9 mouse cellular contexts compared by ENCODE assay signal in the genomic region with DNA sequence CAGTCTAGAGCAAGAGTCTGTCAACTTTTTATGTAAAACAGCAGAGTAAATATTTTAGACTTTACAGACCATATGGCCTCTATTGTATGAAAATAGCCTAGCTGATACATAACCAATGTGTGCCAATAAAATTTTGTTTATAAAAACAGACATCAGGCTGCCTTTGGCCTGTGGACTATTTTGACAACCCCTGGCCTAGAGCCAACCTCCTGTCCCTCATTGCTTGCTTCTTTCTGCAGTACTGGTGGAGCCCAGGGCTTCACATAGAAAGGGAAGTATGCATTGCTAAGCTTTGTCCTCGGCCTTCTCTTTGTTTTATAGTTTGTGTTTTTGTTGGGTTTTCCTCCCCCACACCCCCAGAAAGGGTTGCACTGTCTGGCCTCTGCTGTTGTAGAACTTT. TPM values are rescaled to one million over a fixed set of nuclear protein-coding genes. Genes with fewer than 3 reads are reported as not detected.
DNase-seq lines count a peak whose midpoint lies in the region; ATAC-seq and TF ChIP-seq lines count a peak whose summit lies in the region.
"Had no signal": no experiment of that assay in that cellular context is flagged by ENCODE, and none has a peak within 500 bp of the region (broad histone marks: within the 10 kb centered on the region; RNA-seq: fewer than 3 reads in every experiment).

No protein-coding gene starts in this region.

- peak; percentile 10 for DNase-seq in ovary, postnatal 36 days (ENCODE audit: low spot score)
- DNase-seq in ovary, postnatal 10 days (ENCODE audit: low spot score), result no peak
- DNase-seq in liver, postnatal 0 days, result peak; percentile 41
- no peak for DNase-seq in midbrain, embryonic 10.5 days (ENCODE audit: low spot score)
- DNase-seq in layer of hippocampus, postnatal 36 days, result no peak

- no peak for ATAC-seq in heart, embryonic 15.5 days (replicated peaks; ENCODE audit: insufficient number of reproducible peaks, insufficient read depth, low FRiP score, low read depth)
- no peak for ATAC-seq in heart, embryonic 11.5 days (replicated peaks; ENCODE audit: insufficient number of reproducible peaks, low FRiP score, low TSS enrichment)
- ATAC-seq in liver, postnatal 0 days, result peak; percentile 17; the same call in 1 of the 2 replicates

- 35% methylated on average over 1 of the region's 1 CpGs for WGBS in heart, embryonic 15.5 days
- WGBS in heart, embryonic 11.5 days (ENCODE audit: insufficient replicate concordance), result 79% methylated on average over 1 of the region's 1 CpGs
- WGBS in liver, postnatal 0 days (ENCODE audit: insufficient replicate concordance), result 20% methylated on average over 1 of the region's 1 CpGs
- WGBS in midbrain, embryonic 10.5 days, result 72% methylated on average over 1 of the region's 1 CpGs

- H3K9me3 ChIP-seq in heart, embryonic 15.5 days (replicated peaks), result no peaks in the 10 kb centered on the region
- no peaks in the 10 kb centered on the region for H3K9me3 ChIP-seq in heart, embryonic 11.5 days (replicated peaks; ENCODE audit: control insufficient read depth, low read length)
- H3K9me3 ChIP-seq in liver, postnatal 0 days (ENCODE audit: low read length), result no peaks in the 10 kb centered on the region
- no peaks in the 10 kb centered on the region for H3K9me3 ChIP-seq in midbrain, embryonic 10.5 days (replicated peaks)
- H3K9me3 ChIP-seq: embryonic facial prominence, embryonic 15.5 days had no signal

- peak overlapping the region; percentile 13; the same call in 1 of the 2 replicates for H3K27ac ChIP-seq in heart, embryonic 15.5 days
- no peak overlapping the region for H3K27ac ChIP-seq in heart, embryonic 11.5 days (ENCODE audit: low read depth, low read length)
- H3K27ac ChIP-seq in liver, postnatal 0 days (ENCODE audit: low read depth), result peak overlapping the region; percentile 86
- H3K27ac ChIP-seq in midbrain, embryonic 10.5 days (replicated peaks), result no peak overlapping the region
- H3K27ac ChIP-seq: embryonic facial prominence, embryonic 15.5 days had no signal

- peaks cover 28% of the 10 kb centered on the region for H3K4me1 ChIP-seq in heart, embryonic 15.5 days (replicated peaks)
- H3K4me1 ChIP-seq in heart, embryonic 11.5 days (ENCODE audit: control insufficient read depth, insufficient read depth, low read length), result peaks cover 24% of the 10 kb centered on the region
- H3K4me1 ChIP-seq in liver, postnatal 0 days (ENCODE audit: insufficient read depth), result peaks cover 11% of the 10 kb centered on the region; the same call in 1 of the 2 replicates
- peaks cover 16% of the 10 kb centered on the region for H3K4me1 ChIP-seq in midbrain, embryonic 10.5 days

- no peak overlapping the region for H3K4me2 ChIP-seq in heart, embryonic 15.5 days
- no peak overlapping the region for H3K4me2 ChIP-seq in heart, embryonic 11.5 days
- no peak overlapping the region for H3K4me2 ChIP-seq in liver, postnatal 0 days (ENCODE audit: low read depth, low read length)
- H3K4me2 ChIP-seq: embryonic facial prominence, embryonic 15.5 days had no signal

- H3K4me3 ChIP-seq in heart, embryonic 15.5 days, result no peak overlapping the region
- H3K4me3 ChIP-seq in heart, embryonic 11.5 days (ENCODE audit: low read depth, low read length), result no peak overlapping the region
- H3K4me3 ChIP-seq in liver, postnatal 0 days (ENCODE audit: low read depth, low read length), result no peak overlapping the region
- no peak overlapping the region for H3K4me3 ChIP-seq in midbrain, embryonic 10.5 days
- H3K4me3 ChIP-seq: embryonic facial prominence, embryonic 15.5 days had no signal

- H3K36me3 ChIP-seq in heart, embryonic 15.5 days, result peaks cover 40% of the 10 kb centered on the region
- peaks cover 20% of the 10 kb centered on the region for H3K36me3 ChIP-seq in heart, embryonic 11.5 days (ENCODE audit: control insufficient read depth, insufficient read depth, low read length)
- peaks cover 39% of the 10 kb centered on the region for H3K36me3 ChIP-seq in liver, postnatal 0 days (replicated peaks; ENCODE audit: insufficient read depth, low read length)
- H3K36me3 ChIP-seq in midbrain, embryonic 10.5 days, result peaks cover 41% of the 10 kb centered on the region

- H3K27me3 ChIP-seq in heart, embryonic 15.5 days, result no peaks in the 10 kb centered on the region
- no peaks in the 10 kb centered on the region for H3K27me3 ChIP-seq in heart, embryonic 11.5 days (ENCODE audit: control insufficient read depth, insufficient read depth, low read length)
- H3K27me3 ChIP-seq in liver, postnatal 0 days (ENCODE audit: insufficient read depth, low read length), result no peaks in the 10 kb centered on the region
- H3K27me3 ChIP-seq in midbrain, embryonic 10.5 days (ENCODE audit: low read depth, poor library complexity, severe bottlenecking), result peaks cover 11% of the 10 kb centered on the region
- H3K27me3 ChIP-seq: embryonic facial prominence, embryonic 15.5 days had no signal

- TF ChIP-seq EP300 in liver, postnatal 0 days (IDR thresholded peaks at IDR 0.05; ENCODE audit: low read depth), result no peak

- H3K9ac ChIP-seq in heart, embryonic 15.5 days, result no peak overlapping the region
- no peak overlapping the region for H3K9ac ChIP-seq in heart, embryonic 11.5 days (ENCODE audit: low read depth, low read length)
- H3K9ac ChIP-seq in liver, postnatal 0 days (replicated peaks), result no peak overlapping the region
- H3K9ac ChIP-seq: embryonic facial prominence, embryonic 15.5 days had no signal

- TF ChIP-seq CTCF in liver, postnatal 0 days (IDR thresholded peaks at IDR 0.05; ENCODE audit: low read depth), result no peak

RNA-seq across cellular contexts. Expression of a gene that starts 3.9 kb away (rescaled TPM):
- 90.8 and 117 TPM in 2 replicates for polyA plus RNA-seq in heart, embryonic 15.5 days (2015; fragmentation: Nextera tagmentation; extraction: Ambion mirVana)
- polyA plus RNA-seq in heart, embryonic 11.5 days (2014; fragmentation: Nextera tagmentation; extraction: Ambion mirVana), result 365 and 386 TPM in 2 replicates
- polyA plus RNA-seq in liver, postnatal 0 days (2015; fragmentation: Nextera tagmentation; extraction: Ambion mirVana), result 3.6 and 5.2 TPM in 2 replicates
- polyA plus RNA-seq in midbrain, embryonic 10.5 days (2016; fragmentation: Nextera tagmentation; extraction: Ambion mirVana), result 25.5 and 28.8 TPM in 2 replicates
- 1 to 10 TPM; 7.8 to 9.3 TPM for total RNA-seq in layer of hippocampus, postnatal 36 days (2021)
- total RNA-seq: monocyte, adult 5-6 weeks had no signal

RNA-seq across cellular contexts. Expression of a gene that starts 23.1 kb away (rescaled TPM):
- polyA plus RNA-seq in heart, embryonic 15.5 days (2015; fragmentation: Nextera tagmentation; extraction: Ambion mirVana), result 31.4 and 41.7 TPM in 2 replicates
- polyA plus RNA-seq in heart, embryonic 11.5 days (2014; fragmentation: Nextera tagmentation; extraction: Ambion mirVana), result 34.7 and 36.0 TPM in 2 replicates
- polyA plus RNA-seq in liver, postnatal 0 days (2015; fragmentation: Nextera tagmentation; extraction: Ambion mirVana), result 23.5 and 23.6 TPM in 2 replicates
- 23.7 and 27.3 TPM in 2 replicates for polyA plus RNA-seq in midbrain, embryonic 10.5 days (2016; fragmentation: Nextera tagmentation; extraction: Ambion mirVana)
- 10 to 100 TPM; 77.5 to 82.1 TPM for total RNA-seq in layer of hippocampus, postnatal 36 days (2021)

RNA-seq across cellular contexts. Expression of a gene that starts 25.2 kb away (rescaled TPM):
- 40.3 and 43.3 TPM in 2 replicates for polyA plus RNA-seq in heart, embryonic 15.5 days (2015; fragmentation: Nextera tagmentation; extraction: Ambion mirVana)
- polyA plus RNA-seq in heart, embryonic 11.5 days (2014; fragmentation: Nextera tagmentation; extraction: Ambion mirVana), result 39.3 and 45.9 TPM in 2 replicates
- 13.0 and 15.9 TPM in 2 replicates for polyA plus RNA-seq in liver, postnatal 0 days (2015; fragmentation: Nextera tagmentation; extraction: Ambion mirVana)
- 70.2 and 81.9 TPM in 2 replicates for polyA plus RNA-seq in midbrain, embryonic 10.5 days (2016; fragmentation: Nextera tagmentation; extraction: Ambion mirVana)
- total RNA-seq in layer of hippocampus, postnatal 36 days (2021), result 10 to 100 TPM; 68.2 to 76.1 TPM

RNA-seq across cellular contexts. Expression of a gene that starts 25.7 kb away (rescaled TPM):
- 17.0 and 19.6 TPM in 2 replicates for polyA plus RNA-seq in heart, embryonic 15.5 days (2015; fragmentation: Nextera tagmentation; extraction: Ambion mirVana)
- polyA plus RNA-seq in heart, embryonic 11.5 days (2014; fragmentation: Nextera tagmentation; extraction: Ambion mirVana), result 11.2 and 16.7 TPM in 2 replicates
- 5.8 and 6.8 TPM in 2 replicates for polyA plus RNA-seq in liver, postnatal 0 days (2015; fragmentation: Nextera tagmentation; extraction: Ambion mirVana)
- 18.7 and 23.4 TPM in 2 replicates for polyA plus RNA-seq in midbrain, embryonic 10.5 days (2016; fragmentation: Nextera tagmentation; extraction: Ambion mirVana)
- total RNA-seq in layer of hippocampus, postnatal 36 days (2021), result 10 to 100 TPM; 23.3 to 25.3 TPM

Comparison
In these comparisons a context has a peak if more than half of its experiments do, and no peak if none do; other contexts are left out.
1. H3K27ac ChIP-seq: peak in heart, embryonic 15.5 days (single experiment) and liver, postnatal 0 days (single experiment); none in heart, embryonic 11.5 days (single experiment) and midbrain, embryonic 10.5 days (single experiment).
2. DNase-seq: peak in ovary, postnatal 36 days (single experiment) and liver, postnatal 0 days (single experiment); none in ovary, postnatal 10 days (single experiment), midbrain, embryonic 10.5 days (single experiment) and layer of hippocampus, postnatal 36 days (0 of 2).